Mouse (Mus musculus) ovary, postnatal 10 days (tissue): ENCODE measurements around the gene March7.

ENCODE experiments used
- DNase-seq: peaks from one replicate; pipeline ENCODE4 v3.0.0; 2022; ENCODE audit warnings: low spot score

March7 gene

DNA sequence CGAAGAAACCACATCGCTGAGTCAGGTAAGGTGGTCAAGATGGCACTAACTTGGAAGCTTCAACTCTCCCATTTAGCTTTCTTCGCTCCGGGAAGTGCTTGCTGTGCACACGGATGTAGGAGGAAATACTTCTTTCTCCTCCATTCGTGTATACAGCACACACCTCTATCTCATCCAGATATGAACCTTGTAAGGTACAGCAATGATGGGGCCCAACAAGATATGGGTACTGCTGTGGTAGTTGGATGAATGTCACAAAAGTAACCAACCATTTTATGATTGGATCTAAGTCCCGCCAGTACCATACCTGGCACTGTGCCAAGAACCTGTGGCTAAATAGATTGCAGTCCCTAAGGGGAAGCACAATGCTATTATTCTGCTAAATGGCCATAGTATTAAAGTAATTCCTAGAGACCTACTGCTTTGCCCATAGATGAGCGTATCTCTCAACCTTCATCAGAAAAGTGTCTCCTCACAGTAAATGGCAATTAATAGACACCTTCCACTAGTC is 75.5 kb downstream of the March7 start:
- no peak for DNase-seq

DNA sequence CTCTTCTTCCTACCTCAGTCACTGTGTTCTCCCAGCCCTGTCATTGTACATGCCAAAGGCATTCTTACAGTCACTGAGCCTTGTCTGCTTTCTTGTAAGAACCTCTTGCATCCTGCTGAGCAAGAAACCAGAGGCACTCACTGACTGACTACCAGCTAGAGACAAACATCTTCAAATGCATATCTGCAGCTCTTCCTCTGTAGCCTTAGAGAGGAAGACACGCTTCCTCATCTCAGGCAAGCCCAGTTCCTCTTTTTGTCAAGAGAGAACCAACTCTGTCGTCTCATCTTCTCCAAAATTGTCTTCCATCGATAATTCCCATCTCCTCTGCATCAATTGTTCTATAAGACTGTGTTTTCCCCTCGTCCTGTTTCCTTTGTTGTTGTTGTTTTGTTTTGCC is 78.9 kb downstream of the March7 start:
- DNase-seq, result no peak

DNA sequence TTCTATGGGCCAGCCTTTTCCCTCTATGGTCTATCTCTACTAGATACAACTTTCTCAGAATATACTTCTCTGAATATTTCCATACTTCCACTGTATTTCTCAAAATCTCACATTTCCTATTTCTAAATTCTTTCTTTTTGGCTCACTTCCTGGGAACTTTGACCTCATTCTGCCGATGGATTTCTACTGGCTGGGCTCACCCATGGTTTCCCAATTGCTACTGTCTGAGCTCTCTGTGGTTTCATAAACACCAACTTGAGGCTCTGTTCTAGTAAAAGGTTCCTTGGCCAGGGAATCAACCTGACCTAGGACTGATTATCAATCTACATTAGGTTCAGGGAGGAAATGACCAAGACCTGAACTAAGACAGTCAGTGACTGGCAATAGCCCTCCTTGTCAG is 79.8 kb downstream of the March7 start:
- no peak for DNase-seq

DNA sequence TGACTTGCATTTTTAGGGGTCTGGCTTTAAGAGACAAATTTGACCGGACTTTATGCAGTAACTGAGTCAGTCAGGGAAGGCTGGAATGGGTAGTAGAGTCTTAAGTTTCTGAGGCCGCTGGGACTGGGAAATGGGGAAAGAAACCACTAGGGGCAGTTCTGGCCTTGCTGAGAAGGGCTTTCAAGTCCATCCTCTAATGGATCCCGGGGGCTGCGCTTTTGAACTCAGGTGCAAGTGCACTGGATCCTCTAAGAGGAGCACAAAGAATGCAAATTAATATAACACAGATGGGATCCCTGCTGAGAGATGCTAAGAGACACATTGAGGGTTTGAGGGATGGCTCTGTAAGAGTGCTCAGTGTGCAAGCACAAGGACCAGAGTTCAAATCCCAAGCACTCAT is 81.7 kb downstream of the March7 start:
- DNase-seq, result no peak

DNA sequence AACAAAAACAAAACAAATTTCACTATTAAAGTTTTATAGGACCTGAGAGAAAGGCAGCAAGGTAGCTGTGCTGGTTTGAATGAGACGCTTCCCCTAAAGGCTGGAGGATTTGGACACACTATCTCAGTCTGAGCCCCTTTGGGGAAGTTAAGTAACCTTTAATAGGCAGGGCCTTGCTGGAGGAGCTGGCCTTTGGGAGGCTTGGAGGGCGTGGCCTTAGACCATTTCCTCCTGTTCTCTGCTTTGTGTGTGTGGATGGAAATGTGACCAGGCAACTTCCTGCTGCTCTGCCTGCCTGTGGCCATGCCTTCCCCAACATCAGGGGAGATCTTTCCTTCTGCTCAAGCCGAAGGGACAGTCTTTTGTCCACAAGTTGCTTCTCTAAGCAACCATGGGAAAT is 88.6 kb downstream of the March7 start:
- no peak for DNase-seq

DNA sequence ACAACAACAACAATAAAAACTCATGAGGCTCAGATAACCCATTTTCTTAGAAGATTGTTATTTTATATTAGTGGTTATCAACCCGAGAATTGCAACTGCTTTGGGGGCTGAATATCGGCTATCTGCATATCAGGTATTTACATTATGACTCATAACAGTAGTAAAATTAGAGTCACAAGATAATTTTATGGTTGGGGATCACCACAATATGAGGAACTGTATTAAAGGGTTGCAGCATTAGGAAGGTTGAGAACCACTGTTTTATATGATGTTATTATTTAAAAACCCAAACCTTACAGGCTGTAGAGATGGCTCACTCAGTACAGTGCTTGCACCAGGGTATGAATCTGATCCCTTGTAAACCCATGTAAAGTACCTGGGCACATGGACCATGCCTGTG is 89.6 kb downstream of the March7 start:
- DNase-seq, result no peak
